Mouse (Mus musculus): ENCODE measurements around the gene Bicdl1. TPM values are rescaled to one million over a fixed set of nuclear protein-coding genes. Genes with fewer than 3 reads are reported as not detected.

Bicdl1 gene
- total RNA-seq, 2 experiments from 2014 or later = 1.5 TPM; not detected in 1

DNA sequence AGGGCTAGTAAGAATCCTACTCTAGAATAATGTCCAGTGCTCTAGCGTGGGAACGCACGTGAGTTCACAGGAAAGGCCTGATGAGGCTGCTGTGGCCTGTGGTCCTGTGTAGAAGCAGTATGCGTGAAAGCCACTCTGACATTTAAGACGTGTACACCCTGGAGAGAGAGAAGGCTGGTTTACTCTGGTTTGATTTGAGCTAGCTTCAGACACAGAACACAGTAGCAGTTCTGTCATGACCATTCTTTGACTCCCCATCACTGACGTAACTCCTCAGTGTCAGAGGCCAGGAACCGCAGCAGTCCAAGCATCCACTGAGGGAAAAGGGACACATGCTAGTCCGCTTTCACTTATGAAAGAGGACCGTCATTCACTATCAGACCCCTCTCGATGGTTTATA, 46.3 kb downstream of the Bicdl1 start:
- ATAC-seq (replicated peaks; ENCODE audit: low FRiP score, low TSS enrichment, poor library complexity, severe bottlenecking) = no peak

DNA sequence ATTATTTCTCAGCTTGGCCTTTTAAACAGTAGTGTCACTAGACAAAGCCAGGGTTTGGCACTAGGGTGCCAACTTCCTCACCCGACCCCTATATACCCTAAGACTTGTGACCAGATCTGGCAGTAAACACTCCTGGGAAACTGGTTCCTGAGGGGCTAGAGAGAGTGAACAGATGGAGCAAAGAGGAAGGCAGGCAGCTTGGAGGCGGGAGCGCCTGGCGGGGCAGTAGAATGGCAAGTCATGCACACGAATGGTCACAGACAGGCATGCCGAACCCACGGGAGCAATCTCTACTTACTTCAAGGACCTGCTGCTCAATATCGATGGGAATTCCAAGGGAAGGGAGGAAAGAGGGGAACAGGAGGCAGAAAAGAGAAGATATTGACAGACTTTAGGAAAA, 59.6 kb downstream of the Bicdl1 start:
- ATAC-seq (replicated peaks; ENCODE audit: low FRiP score, low TSS enrichment, poor library complexity, severe bottlenecking) = no peak

DNA sequence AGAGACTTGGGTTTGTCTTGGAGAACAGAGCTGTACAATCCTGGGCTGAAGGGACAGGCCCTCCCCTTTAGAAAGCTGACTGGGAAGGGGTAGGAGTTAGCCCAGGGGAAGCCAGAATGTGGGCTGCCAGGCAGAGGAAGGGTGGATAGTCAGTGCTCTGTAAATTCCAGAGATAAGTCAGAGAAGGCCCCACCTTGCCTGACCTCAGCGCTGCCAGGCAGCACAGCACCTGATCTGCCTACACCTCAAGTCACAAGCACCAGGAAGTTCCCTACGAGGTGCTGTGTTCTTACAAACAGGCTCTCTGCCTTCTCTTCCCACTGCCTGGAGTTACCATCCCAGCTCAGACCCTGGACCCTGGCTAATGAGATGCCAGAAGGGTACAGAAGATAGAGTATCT, 61.0 kb downstream of the Bicdl1 start:
- no peak for ATAC-seq (replicated peaks; ENCODE audit: low FRiP score, low TSS enrichment, poor library complexity, severe bottlenecking)

DNA sequence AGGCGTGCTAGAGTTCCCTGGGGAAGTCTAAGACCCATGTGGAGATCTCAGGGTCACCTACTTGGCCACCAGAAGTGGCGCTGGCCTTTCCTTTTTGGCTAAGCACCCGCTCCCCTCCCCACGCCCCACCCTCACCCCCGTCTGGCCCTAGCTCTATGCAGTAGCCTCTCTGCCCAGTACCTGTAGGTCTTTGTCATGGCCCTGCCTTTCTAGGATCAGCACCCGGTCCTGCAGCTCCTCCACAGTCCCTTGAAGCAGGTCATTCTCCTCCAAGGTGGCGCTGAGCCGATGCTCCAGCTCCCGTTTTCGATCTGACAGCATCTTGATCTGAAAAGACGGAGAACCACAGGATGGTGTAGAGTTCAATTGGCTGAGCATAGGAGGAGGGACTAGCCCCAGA, 61.4 kb downstream of the Bicdl1 start:
- no peak for ATAC-seq (replicated peaks; ENCODE audit: low FRiP score, low TSS enrichment, poor library complexity, severe bottlenecking)

DNA sequence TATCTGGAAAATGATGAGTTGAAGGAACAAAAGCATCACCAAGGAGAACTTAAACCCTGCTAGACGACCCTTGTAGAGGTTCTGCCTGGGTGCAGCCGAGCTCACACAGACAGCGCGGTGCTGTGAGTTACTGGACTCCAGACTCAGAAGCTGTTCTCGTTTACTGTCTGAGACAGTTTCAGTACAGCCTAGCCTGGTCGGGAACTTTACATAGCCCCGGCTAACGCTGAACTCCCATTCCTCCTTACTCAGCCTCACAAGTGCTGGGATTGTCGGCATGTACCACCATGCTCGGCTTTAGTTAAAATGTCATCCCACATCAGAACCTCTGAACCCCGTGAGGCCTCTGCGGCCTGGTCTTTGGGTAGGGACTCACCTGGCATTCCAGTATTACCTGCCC, 62.4 kb downstream of the Bicdl1 start:
- no peak for ATAC-seq (replicated peaks; ENCODE audit: low FRiP score, low TSS enrichment, poor library complexity, severe bottlenecking)

DNA sequence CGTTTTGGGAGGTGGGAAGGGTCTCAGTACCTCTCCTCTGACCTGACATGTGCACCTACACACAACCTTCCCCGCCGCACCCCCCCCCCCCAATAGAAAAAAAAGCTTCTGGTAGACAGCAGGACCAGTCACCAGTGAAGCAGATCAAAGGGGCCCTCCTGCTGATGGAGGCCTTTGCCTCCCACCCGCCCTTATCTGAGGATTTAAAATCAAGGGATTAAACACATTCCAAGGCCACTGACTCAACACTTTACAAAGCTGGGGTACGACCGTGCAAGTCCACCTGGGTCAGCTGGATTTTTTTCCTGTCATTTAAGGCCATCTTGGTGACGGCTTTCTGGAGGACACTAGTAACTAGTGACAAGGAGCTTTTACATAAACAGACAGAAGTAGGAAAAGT, 63.5 kb downstream of the Bicdl1 start:
- no peak for ATAC-seq (replicated peaks; ENCODE audit: low FRiP score, low TSS enrichment, poor library complexity, severe bottlenecking)

DNA sequence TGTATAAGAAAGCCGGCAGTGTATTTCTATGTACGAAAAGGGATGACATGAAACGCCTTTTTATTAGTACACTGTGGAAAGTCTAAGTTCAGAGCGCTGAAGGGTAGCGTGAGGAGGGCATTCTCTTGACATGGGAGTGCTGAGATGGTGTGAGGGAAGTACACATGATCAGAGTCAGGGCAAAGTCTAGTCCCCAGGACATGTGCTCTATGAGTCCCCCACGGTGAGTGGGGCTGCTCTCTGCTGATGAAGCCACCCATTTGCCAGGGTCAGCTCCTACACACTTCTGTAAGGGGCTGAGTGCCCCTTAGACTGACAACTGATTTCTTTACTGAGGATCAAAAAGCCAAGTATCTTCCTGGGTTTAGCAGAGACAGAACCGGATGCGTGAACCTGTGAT, 64.2 kb downstream of the Bicdl1 start:
- no peak for ATAC-seq (replicated peaks; ENCODE audit: low FRiP score, low TSS enrichment, poor library complexity, severe bottlenecking)

DNA sequence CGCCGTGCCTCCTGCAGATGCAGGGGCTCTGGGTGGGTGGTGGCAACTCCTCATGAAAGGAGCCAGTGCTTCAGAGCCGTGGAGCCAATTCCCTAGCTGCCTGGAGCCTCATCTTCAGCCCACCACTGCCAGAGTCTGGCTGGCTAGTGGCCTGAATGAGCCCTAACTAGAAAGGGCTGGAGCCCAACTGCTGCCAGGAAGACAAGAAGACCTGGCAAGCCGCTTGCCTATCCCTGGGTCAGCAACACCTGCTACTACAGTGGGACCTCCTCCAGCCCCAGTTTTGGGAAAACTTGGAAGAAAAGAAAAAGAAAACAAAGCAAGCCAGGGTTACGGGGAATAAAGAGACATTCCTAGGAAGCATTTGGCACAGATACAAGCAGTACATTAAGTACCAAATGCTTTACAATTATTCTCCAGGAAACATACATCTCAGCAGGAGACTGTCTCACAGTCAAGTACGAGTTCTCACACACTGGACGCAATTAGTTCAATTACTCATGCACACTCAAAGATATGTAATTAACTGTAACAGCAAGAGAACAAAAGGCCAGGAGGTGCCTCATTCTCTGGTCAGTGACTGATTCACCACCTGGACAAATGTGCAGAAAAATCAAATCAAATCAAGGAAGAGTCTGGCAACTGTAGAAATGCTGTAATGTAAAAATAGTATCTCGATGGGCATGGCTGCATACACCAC, 64.9 kb downstream of the Bicdl1 start:
- ATAC-seq (replicated peaks; ENCODE audit: low FRiP score, low TSS enrichment, poor library complexity, severe bottlenecking) = no peak

DNA sequence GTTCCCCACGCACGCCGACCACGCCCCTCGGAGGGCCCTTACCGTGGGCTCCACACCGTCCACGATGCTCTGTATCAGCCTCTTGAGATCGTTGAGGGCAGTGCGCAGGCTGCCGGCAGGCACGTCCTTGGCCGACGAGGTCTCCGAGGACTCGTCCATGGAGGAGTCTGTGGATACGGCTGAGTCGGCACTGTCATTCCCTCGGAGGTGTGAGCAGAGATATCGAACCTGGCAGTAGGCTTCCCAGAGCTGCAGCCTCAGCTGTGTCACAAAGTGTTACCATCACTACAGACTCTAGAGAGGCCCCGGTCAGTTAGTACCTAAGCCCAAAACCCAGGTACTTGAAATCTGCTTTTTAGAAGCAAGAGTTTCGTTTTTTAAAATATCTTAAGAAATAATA, 68.8 kb downstream of the Bicdl1 start:
- no peak for ATAC-seq (replicated peaks; ENCODE audit: low FRiP score, low TSS enrichment, poor library complexity, severe bottlenecking)

DNA sequence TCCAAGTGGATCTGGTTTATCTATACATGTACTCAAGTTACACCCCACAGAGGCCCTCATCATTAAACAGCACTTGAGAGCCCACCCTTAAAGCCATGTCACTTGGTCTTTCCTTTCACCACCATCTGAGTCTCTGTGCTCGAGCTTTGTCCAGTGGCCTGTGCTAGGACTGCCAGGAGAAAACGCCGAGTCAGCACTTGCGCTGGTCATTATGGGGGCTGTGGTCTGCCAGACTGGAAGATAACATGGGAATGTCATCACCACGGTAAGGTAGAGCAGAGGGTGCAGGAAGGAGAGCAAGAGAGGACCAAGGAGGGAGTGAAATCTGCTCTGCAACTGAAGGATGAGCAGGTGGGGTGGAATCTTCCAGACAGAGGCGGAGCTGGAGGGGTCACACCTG, 73.1 kb downstream of the Bicdl1 start:
- ATAC-seq (replicated peaks; ENCODE audit: low FRiP score, low TSS enrichment, poor library complexity, severe bottlenecking) = no peak

DNA sequence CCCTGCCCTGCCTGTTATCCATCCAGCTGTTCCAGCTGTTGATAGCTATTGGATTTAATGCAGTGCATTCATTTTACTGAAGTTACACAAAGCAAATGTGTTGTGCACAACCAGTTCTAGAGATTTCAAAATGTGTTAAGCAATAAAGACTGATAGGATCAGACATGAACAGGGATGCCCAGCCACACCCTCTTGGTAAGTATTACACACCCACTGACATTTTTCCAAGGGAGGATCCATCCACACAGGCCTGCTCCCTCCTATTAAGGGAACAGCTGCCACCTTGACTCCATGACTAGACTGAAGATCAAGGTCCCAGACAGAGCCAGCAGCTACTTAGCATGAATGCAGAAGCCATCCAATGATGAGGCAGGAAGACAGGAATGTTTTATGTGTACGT, 74.2 kb downstream of the Bicdl1 start:
- no peak for ATAC-seq (replicated peaks; ENCODE audit: low FRiP score, low TSS enrichment, poor library complexity, severe bottlenecking)

DNA sequence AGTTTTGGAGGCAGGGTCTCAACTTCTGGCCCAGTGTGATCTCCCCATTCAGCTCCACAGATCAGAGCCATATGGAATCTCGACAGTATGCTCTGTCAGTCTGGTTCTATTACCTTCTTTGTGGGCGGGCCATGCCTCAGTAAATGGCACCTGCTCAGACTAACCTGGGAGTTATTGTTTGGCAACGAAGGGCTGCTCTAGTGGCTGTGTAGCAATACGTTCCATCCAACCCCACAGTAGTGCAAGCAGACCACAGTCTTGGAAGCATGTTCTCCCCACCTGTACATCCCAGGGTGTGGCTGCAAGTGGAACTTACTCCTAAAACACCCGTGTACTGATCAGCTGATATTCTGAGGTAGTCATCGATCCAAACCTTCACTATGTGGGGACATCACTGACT, 74.7 kb downstream of the Bicdl1 start:
- ATAC-seq (replicated peaks; ENCODE audit: low FRiP score, low TSS enrichment, poor library complexity, severe bottlenecking) = no peak

DNA sequence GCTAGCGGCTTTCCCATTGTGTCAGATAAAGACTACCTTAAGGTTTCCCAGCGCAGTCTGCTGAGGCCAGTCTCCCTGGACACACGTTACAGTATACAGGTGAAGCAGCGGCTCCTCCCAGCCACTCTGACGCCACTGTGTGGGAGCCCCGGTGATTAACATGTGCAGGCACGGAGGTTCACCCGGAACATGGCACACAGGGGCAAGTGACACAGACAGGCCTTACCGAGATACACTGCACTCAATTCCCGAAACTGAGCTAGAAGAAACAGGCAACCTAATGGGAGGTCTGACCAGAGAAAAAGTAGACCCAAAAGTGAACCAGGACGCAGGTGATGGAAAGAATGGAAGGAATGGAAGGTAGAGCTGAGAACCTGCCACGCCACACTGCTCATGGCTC, 77.6 kb downstream of the Bicdl1 start:
- ATAC-seq (replicated peaks; ENCODE audit: low FRiP score, low TSS enrichment, poor library complexity, severe bottlenecking) = no peak

DNA sequence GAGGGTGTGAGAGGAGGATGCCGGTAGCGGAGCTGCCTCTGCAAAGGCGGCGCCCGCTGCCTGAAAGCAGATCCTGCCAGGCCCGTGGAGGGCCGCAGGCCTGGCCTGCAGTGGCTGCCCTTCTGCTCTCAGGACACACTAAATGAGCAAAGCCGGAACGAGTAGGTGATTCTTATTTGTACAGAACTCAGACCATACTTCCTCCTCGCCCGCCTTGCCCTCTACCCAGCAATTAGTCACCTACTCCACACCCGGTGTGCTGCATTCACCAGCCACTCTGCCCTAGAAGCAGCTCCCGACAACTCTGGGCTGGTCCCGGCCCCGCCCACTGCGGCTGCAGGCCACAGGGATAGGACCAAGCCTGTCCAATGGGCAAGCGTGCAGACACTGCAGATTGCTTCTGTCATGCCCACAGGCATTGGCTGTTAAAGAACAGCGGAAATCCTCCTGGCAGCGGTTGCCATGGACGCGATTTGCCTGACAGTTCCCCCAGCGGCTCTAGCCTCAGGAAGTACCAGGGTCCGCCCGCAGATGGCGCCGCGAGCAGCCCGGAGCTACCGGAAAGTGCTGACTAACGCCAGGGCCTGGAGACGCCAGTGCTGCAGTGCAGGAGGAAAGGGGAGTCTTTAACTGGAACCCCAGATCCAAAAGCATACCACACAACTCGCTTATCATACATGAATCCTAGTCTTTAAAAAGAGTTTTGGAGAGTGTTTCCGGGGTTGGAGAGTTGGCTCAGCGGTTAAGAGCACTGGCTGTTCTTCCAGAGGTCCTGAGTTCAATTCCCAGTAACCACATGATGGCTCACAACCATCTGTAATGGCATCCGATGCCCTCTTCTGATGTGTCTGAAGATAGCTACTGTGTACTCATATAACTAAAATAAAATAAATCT, 78.5 kb downstream of the Bicdl1 start:
- peak; percentile 96 for ATAC-seq (replicated peaks; ENCODE audit: low FRiP score, low TSS enrichment, poor library complexity, severe bottlenecking)

DNA sequence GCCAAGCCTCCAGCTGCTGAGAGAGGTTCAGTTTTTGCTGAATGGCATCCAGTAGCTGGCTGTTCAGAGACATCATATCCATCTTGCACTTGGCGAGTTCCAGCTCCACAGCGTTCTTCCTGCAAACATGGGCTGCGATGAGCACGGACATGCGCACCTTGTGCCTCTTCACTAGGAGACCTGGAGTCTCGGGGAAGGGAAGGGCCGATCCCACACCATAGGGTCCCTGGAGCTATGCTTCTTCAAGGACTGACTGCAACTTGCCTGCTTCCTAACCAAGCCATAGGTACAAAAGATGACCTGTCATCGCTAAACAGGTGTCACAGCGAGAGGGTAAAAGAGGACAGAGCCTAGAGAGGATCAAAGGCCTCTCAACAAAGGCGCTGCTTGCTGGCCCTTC, 79.6 kb downstream of the Bicdl1 start:
- no peak for ATAC-seq (replicated peaks; ENCODE audit: low FRiP score, low TSS enrichment, poor library complexity, severe bottlenecking)

DNA sequence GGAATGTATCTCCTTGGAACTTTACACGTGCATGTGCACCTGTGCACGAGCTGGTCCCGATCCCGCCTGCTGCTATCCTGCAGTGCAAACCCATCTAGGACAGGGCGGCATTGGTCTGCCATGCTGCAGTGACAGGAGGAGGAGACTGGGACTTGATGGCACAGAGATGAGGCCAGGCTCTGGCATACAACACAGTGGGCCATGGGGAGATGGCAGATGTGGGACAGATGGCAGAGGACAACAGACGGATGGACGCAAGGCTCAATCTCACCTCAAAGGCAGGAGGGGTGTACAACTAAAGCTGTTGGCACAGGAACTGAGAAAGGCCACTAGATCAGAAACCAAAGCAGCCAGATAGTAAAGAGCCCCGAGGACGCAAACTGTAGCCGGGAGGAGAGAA, 80.5 kb downstream of the Bicdl1 start:
- no peak for ATAC-seq (replicated peaks; ENCODE audit: low FRiP score, low TSS enrichment, poor library complexity, severe bottlenecking)

DNA sequence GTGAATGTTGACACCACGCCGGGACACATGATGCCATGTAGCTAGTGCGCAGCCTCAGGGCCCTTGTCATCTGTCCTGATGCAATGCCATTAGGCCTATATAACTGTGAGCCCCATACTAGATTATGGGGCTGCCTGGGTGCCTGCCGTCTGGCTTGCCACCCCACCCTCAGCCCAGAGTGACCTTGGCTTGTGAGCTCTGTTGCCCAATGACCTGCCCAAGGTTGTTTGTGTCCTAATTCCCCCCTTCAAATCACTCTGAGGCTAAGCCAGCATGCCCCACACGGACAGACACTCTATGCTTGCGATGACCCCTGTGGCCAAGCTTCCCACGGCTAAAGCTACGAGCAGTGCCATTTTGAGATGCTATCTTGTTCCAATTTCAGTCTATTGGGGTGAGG, 81.7 kb downstream of the Bicdl1 start:
- no peak for ATAC-seq (replicated peaks; ENCODE audit: low FRiP score, low TSS enrichment, poor library complexity, severe bottlenecking)

DNA sequence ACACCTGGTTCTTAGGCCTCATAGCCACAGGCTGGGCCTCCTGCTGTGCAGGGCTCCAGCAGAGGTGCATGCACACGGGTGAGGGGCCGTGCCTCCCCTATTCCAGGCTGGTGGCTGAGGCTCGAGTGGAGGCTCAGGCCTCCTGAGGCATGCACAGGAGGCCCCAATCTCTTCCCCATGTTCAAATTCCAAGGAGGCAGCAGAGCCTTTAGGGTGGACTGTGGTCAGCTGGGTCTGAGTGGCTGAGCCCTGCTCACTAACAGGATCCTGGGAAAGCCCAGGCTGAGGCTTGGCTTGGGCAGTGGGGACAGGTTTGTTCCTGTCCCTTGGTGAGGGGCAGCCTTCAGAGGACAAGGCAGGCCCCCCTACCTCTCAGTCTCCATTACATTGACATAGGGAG, 82.5 kb downstream of the Bicdl1 start:
- no peak for ATAC-seq (replicated peaks; ENCODE audit: low FRiP score, low TSS enrichment, poor library complexity, severe bottlenecking)

DNA sequence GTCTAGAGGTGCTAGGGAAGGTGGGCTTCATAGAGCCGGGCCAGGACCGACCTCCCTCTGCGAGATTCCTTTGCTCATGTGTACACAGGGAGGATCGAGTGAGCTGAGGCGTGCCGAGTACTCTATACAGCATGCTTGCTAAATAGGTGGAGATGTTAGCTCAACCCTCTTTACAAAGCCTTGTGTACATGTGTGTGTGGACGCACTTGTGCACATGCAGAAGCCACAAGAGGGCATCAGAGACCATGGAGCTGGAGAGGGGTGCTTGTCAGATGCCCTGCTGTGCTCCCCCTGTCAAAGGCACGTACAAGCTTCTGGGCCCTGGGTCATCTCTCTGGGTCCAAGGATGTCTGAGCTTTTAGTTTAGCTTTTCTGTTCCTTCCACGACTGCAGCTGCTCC, 87.2 kb downstream of the Bicdl1 start:
- no peak for ATAC-seq (replicated peaks; ENCODE audit: low FRiP score, low TSS enrichment, poor library complexity, severe bottlenecking)

DNA sequence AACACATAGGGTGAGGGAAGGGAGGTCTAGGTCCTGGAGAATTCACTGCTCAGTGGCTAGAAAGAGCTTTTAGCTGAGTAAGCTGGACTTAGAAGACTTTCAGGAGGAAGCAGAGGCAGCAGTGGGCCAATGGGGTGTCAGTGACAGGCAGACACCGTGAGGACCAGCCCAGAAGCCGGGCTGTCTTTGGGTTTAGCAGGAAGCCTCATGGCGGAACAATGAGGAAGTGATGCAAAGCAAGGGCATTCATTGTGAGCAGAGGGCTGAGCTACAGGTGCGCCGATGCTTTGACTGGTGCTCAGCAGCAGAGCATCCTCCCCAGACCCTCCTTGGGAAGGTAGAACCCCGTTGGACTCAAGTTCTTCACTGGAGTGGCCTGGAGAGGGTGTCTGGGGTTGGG, 95.9 kb downstream of the Bicdl1 start:
- ATAC-seq (replicated peaks; ENCODE audit: low FRiP score, low TSS enrichment, poor library complexity, severe bottlenecking) = no peak

DNA sequence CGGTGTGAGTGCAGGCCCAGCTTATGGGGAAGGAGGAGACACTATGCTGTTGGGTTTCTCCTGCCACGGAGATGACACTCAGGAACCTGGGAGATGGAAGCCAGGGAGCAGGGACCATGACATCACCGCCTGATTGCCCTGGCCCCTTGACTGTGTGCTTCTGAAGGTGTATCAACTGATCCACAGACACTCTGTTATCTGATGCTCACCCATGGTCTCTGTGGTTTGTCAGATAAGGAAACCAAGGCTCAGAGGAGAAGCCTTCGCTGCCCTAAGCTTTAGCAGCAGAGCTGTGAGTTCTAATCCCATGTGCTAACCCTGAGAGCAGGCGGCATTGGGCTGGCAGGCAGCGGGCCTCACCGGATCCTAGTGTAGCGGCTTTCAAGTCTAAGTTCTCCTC, 97.4 kb downstream of the Bicdl1 start:
- ATAC-seq (replicated peaks; ENCODE audit: low FRiP score, low TSS enrichment, poor library complexity, severe bottlenecking) = peak; percentile 36

Measured in megakaryocyte-erythroid progenitor cell, adult 5-6 weeks (primary cell).